Mouse (Mus musculus) embryo, embryonic 11 days (tissue): ENCODE data around the gene Cdhr3.

Experiments used
- DNase-seq: peaks from one replicate; pipeline ENCODE4 v3.0.0-alpha.2; 2015

The Cdhr3 gene

DNA sequence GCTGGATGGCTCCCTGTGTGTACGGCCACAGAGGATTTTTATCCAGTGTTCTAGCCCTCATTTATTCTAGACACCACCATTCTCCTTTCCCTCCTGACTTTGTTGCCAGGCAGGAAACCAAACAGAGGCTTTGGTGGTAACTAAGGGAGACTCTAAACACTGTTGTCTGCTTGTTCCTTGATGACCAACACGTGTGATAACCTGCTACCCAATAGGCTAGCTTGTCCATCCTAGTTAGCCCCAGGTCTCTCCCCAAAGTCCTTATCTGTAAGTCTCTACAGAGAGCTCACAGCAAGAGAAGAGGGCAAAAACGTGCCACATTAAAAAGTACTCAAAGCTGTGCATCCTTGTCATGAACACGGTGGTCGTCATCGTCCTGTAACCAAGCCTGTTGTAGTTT lies at the start of gene Cdhr3:
Gene Cdhr3 (minus strand): TSS at position 101 of the 400 bp plus-strand sequence.
- no peak for DNase-seq

DNA sequence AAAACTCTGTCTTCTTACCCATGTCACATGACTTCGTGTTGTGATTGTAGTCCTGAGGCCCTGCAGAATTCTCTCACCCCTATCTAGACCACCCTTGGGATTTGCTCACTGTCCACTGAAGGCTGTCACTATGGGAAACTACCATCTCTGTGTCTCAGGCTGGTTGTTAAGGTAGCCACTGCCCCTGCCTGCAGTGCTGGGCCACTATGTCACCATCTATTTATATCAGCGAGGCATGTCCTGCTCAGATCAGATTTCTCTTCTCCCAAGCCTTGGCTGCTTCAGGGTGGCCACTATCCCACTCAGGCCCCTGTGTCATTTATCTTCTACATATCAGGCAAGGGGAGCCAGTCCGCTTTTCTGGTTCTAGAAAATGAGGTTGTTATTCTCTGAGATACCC lies 46.4 kb upstream of the Cdhr3 start:
- DNase-seq, result no peak

DNA sequence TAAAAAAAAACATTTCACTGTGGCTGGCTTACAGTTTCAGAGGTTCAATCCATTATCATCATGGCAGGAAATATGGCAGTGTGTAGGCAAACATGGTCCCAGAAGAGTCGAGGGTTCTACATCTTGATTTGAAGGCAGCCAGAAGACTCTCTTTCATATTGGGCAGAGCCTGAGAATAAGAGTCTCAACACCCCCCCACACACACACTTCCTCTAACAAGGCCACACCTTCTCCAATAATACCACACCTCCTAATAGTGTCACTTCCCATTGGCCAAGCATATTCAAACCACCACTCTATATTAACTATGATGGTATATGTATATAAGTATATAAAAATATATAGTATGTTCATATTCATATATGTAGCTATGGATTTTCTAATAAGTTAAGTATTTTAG lies 45.2 kb upstream of the Cdhr3 start:
- no peak for DNase-seq

DNA sequence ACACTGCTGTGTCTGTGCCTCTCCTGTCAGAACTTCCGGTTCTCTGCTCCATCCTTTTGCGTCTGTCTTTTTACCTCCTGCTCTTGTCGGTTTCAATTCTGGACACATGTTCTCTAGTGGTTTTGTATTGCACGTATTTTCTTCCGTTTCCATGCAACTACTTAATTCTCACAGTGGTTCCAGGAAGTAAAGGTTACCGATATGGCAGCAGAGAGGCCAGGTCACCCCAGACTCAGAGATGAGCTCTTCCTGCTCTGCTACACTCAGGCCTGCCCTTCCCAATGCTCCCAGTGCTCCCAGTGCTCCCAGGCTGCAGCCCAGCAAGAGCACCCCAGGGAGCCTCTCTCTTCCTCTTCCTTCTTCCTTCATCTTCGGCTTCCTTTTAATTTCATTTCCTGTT lies 39.1 kb upstream of the Cdhr3 start:
- no peak for DNase-seq

DNA sequence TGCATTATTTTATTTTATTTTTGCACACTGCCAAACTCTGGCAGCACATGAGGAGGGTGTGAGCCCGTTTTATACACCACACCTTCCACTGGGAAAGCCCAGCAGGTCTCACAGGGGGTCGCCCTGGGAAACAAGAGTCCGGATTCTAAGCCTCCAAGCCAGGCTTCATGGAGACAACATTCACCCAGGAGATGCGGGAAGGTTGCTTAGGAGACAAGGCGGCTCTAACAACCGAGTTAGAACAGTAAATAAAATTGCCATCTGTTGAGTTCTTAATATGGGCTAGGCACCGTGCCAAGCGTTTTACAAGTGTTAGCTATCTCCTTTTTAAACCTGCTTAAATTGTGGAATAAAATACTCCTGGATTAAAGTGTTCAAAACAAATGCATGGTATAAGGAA lies 37.7 kb upstream of the Cdhr3 start:
- DNase-seq, result no peak

DNA sequence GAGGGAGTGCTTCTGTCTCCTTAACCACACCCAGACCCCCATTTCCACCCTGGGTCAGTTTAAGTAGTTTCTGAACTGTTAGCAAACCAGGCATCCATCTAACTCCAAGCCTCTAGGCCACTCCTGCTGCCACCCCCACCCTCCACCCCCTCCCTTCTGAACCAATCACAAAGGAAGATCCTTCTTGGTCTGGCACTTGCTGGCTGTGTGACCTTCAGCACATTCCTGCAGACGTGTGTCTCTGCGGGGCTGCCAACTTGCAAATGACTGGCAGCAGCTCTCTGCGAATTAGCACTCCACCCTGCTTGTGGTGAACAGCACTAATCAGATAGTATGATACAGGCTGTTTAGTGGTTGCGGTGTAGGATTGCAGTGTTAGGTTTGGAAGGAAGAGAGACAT lies 36.7 kb upstream of the Cdhr3 start:
- DNase-seq, result no peak

DNA sequence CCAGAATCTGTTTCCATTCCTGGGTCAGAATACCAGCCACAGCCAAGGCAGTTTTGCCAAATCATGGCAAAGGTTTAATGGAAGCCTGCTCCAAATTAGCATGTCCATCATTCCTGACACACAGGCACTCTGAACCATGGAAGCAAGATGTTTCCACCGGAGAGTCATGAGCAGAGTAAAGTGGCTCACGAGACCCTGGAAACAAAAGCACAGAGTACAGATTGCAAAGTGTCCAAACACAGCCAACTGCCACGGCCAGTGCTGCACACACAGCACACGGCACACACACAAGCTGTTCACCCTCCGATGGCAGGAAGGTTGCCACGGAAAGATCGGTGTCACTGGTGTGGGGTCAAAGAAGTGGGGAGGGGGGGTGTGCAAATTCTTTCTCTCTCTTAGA lies 36.0 kb upstream of the Cdhr3 start:
- DNase-seq, result no peak

DNA sequence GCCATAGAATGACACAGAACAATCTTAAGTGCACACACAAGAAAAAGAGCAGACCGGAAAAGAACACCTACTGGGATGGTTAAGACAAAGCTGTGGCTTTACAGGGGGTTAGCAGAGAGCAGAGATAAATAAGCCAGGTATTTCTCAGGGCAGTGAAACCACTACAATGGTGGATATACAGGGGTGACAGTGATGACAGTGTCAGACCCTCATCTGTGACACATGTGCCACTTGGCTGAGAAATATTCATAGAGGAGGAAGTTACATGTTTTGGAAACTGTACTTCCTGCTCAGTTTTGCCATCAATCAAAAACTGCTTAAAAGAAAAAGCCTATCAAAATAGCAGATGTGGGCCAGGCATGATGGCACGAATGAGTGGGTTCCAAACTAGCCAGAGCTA lies 35.4 kb upstream of the Cdhr3 start:
- DNase-seq, result no peak

DNA sequence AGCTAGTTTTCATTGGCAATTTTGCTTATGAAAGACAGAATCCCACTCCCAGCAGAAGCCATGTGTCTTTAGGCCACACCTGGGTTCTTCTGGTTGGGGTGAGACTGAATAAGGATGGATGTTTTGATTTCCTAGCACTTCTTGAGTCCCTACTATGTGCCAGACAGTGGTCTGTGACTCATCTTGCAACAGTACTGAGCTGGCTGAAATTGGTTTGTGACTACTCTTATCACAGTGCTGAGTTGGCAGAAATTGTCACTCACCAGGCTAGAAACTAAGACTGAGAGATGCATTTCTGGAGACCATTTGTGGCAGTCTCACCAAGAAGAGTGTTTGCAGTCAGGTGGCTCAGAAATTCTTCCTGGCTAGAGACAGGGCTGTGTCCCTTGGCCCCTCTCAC lies 33.6 kb upstream of the Cdhr3 start:
- DNase-seq, result no peak

DNA sequence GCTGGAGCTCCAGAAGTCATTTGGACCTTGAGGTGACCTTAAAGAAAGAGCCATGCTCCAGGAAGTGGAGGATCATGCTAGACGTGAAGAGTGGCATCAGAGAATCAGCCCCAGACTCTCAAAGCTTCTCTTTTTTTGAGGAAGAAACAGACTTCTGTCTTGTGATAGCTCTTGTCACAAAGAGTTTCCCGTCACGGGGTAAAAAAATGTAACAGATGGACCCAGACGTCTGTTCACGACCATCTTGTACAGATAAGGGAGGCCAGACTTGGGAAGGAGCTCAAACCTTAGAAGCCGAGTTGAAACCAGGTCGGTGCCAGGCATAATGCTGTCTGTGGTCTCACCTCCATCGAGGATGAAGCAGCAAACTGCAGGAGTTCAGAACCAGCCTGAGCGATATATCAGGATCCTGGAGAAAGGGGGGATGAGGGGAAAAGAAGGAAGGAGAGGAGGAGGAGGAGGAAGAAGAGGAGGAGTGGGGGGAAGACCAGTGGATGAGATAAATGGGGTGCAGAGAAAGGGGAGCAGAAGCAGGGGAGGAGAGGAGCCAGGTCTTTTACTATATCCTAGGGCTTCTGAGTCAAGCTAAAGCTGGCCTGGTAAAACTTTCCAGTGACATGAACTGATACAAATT lies 33.0 kb upstream of the Cdhr3 start:
- DNase-seq, result no peak

DNA sequence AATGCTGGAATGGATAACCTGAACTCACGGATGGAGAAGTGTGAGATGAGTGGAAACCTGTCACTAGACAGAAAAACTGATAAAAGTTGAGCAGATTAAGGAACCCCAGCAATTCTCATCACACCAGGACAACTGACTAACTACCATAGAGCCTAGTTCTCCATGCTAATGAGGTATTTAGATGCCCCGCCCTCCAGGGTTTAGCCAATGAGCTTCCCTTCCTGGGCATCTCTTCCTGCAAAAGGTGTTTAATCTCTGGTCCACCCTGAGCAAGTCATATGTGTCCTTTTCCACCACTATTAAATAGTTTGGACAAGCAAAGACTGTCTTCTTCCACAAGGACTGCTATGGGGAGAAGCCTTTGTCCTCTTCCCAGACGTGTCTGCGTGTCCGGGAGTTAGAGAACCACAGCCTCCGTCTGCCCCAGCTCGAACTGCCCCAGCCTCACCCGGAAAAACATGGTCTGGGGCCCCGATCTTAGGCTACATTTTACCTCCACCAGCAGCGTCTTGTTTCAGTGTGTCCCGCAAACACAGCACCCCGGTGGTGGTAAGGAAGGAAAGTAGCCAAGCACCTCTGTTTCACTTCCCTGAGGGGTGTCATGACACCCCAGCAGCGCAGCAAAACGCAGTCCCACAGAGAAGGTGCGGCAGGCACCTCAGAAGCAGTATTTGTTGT lies 26.1 kb upstream of the Cdhr3 start:
- no peak for DNase-seq

DNA sequence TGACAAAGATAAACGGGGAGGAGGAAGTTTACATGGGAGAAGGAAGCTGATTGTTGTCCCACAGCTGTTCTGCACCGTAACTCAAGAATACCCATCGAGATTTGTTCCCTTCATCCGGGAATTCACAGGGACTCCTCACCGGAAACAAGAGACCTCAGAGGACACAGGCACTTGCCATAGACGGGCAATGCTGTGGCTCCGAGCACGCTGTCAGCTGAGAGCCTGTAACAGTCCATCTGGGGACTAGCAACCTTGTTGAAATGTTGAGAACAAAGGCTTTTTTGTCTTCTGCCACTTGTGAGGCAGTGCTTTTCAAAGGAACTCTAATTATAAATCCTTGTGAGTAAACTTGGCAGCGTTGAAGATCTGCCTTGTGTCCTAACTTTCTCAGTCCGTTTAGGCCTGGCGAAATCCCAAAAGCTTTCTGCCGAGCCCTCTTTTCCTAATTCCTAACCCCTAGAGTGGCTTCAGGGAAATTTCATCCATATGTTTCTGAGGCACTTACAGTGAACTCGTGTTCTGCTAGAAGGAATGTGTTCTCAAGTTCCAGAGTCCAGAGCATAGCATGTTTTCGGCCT lies 18.3 kb upstream of the Cdhr3 start:
- peak; percentile 63 for DNase-seq

DNA sequence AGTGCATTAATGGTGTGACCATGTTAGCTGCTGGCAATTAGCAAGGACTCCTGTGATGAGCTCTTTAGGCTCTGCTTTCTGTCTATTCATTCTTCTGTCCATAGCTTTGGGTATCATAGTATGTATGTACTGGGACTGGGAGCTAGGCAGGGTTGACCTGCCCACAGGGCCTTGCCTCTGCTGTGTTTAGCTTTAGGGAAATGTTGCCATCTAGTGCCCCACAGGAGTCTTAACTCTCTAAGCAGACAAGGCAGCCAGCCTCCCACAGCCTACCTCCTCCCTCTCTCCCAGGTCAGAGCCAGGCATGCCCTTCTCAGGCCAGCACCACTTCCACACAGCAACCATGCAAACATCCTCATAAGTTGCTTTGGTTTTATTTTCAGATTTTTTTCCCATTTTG lies 16.9 kb upstream of the Cdhr3 start:
- peak; percentile 67 for DNase-seq

DNA sequence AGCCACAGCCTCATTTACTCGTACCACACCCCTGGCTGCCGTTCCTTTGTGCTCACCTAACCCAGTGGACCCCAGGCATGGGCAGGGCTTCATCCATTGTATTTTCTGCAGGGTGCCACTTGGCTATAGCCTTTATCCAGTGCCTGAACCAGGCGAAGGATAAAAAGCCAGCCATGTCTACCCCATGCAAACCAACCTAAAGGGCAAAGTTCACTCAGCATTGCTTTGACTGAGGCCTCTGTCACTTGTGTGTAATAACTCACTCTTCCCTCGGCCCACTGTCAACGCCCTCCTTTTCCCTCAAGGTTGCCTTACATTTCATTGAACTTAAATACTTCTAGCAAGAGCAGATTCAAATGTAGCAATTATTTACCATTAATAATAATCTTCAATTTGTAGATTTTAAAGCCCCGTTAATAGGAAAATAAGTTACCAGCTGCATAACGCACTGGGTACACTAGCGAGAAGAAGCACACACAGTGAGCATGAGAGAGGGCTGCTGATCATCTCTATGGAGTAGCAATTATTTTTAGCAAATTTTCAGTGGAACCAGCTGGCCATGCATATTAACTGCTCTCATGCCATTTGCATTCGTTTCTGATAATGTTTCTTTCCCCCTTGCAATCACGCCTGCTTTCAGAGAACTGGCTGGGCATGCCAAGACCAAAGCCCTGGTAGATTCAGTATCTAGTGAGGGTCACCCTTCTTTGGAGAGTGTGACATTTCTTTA lies 13.9 kb upstream of the Cdhr3 start:
- DNase-seq, result no peak

DNA sequence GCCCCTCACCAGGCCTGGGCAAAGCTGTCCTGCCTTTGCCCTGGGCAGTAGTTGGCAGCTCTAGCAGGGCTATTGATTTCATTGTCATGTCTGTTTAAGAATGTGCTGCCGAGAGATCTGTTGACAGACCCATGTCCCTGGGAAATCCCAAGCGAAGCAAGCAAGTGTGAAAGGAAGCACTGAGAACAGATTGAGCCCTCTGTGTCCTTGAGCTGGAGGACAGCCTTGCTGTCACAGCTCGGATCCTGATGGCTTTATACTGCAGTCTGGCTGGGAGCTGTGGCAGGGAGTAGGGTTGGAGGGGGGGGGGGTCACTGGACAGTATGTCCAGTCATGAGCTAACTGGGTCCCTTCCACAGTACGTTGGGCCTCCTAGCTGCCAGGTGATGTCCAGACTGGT lies 13.0 kb upstream of the Cdhr3 start:
- DNase-seq, result no peak

DNA sequence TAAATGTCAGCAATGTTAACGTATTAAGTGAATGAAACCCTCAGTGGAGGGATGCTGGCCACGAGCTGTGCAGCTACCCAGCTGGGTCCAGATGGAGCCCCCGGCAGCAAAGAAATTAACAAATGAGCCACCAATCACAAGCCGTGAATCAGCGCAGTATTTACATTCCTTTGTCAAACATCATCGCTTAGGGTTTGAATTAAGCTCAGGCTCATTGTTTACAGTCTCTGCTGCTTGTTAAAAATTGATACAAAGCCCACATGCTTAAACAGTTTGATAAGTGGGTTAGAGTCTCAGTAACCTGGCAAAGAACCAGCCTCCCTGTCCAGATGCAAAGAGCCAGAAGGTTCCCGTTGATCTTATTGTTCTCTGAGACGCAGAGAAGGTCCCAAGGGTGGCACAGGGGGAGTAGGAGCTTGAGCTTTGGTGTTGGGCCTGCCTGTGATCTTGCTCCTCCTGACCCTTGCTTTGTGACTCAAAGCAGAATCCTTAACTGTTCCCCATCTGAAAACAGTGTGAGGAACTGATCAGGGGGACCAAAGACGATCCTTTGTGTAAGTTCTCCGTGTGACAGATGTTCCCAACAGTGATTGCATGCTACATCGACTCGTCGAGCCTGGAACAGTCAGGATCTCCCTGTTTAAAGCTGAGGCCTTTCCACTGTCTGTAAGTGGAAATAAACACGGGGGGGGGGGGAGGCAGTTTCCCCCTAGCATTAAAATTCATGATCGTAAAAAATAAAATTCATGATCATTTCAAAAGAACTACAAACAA lies 9.9 kb upstream of the Cdhr3 start:
- DNase-seq, result peak; percentile 28

DNA sequence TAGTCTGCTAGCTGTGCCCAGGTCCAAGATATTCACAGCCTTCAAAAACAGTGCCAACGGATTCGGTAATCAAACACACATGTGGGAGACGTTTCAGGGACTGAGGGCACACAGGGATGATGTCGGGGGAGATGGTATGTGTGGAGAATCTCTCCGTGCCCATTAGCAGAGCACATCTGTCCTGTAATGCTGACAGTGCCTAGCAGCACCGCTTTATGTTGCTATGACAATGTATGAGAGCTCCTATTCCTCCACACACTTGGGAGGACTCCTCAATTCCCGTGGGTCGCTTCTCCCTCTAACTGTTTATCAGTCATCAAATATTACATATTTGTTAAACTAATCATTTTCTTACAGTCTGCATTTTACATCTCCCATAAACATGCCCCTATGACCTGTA lies 9.0 kb upstream of the Cdhr3 start:
- DNase-seq, result no peak

DNA sequence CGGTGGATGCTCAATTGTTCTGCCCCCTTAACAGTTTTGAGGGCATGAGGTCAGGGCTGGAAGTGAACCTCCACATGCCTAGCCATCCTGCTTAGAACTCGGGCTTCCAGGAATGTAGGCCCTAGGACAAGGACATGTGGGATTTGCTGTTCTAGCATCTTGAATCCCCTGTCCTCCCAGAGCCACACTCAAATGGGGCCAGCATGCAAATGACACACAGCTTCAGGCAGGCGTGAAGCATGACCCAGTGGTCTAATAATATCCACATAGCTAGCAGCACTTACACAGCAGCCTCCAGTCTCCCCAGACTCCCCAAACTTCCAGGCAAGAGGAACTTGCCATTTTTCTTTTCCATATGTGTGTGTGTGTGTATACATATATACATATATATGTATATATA lies 3.3 kb upstream of the Cdhr3 start:
- no peak for DNase-seq

DNA sequence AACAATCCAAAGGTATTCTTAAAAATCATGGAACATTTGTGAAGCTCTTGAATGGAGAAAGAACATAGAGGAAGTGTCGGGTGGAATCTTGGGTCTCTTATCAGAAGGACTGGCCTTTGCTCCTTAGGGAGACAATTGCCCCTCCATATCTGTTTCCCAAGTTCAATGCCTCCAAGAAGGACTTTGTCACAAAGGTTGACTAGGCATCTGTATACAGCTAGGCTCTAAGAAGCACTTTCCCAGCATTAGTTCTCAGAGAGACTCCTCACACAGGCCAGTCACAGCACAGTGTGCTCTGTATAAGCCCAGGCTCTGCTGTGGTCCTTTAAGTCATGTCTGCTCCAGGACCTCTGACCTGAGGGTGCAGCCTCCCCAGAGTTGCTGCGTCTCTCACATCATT lies 479 bp downstream of the Cdhr3 start:
- no peak for DNase-seq

DNA sequence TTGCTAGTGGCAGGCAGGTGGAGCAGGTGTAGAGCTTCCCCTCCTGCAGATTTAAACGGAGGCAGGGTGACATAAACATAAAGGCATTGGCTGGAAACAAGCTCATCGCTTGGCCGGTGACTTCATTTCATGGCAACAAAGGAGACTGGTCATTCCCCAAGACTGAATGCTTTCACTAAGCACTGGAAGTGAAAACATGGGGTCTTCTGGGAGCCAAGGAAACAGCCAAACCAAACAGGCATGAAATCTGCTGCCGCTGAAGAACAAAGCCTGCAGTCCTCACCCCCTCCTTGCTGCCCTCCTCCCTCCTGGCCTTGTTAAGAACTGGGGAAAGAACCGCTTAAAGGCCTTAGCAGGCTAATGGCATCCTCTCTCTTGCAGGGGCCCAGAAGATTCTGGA lies 6.5 kb downstream of the Cdhr3 start:
- peak; percentile 47 for DNase-seq

DNA sequence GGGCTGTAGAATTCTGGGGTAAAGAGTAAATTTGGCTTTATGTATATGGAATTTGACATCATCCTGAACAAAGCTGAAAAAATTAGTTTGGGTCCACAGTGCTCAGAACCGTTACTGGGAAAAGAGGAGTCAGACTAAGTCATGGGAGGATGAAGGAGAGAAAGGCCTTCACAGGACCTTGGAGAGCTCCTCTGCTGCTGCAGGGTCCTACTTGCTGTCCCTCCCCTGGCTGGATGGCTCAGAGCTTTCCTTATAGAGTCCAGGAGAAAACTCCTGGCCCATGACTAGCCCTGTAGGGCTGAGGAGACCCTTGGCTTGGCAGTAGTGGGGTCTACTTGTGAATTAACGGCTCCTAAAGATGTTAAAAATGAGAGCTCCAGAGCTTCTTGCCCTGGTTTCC lies 8.0 kb downstream of the Cdhr3 start:
- peak; percentile 72 for DNase-seq

DNA sequence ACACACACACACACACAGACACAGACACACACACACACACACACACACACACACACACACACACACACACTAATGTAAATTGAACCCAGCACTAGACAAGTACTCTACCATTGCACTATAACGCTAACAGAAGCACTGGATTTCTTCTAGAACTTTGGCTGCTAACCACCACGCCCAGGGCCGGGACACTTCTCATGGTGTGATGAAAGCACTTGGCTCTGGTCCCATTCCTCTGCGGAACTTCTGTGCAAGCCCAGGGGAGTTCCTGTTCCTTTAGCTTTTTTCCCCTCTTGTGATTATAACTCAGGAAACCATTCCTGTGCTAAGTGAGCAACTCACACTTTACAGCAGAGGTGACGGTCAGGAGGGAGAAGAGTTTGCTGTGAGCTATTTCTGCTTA lies 9.3 kb downstream of the Cdhr3 start:
- no peak for DNase-seq

DNA sequence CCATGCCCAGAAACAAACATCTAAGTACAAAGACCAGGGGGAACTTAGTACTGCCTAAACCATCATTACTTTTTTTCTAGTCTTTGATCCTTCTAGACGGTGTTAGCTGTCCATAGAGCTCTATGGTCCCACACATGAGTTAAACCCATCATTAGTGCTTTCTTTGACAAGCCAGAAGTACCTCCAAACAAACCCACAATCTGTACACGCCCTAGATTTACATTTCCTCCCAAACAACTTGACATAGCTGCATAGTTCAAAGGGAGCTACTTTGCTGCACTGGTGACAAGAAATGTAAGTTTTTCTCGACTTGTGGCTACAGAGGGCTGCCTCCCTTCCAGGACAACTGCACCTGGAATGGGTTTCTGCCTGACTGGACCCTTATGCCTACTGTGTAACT lies 16.4 kb downstream of the Cdhr3 start:
- no peak for DNase-seq
